Mouse (Mus musculus) thymus, adult 2 months (tissue): Measurements from ENCODE around the gene Igsf3. TPM values are rescaled to one million over a fixed set of nuclear protein-coding genes. Genes with fewer than 3 reads are reported as not detected.

ENCODE experiments used
- DNase-seq: peaks from one replicate; pipeline ENCODE4 v3.0.0; 2021
- H3K27ac ChIP-seq: fragments of 200-500 bp; 2 replicates; pipeline ENCODE4 v1.5.1; 2012; ENCODE audit warnings: low read length, control low read depth; ENCODE audit not compliant: control insufficient read depth, insufficient read depth
- H3K27me3 ChIP-seq: fragments of 200-500 bp; 2 replicates; pipeline ENCODE4 v1.6.1; 2012; ENCODE audit warnings: mild to moderate bottlenecking, low read length, moderate library complexity, mixed read lengths; ENCODE audit not compliant: control insufficient read depth, insufficient read depth
- H3K36me3 ChIP-seq: fragments of 200-500 bp; 2 replicates; pipeline ENCODE4 v1.6.1; 2012; ENCODE audit warnings: mild to moderate bottlenecking, low read length, moderate library complexity; ENCODE audit not compliant: control insufficient read depth, insufficient read depth
- H3K4me1 ChIP-seq: fragments of 200-500 bp; replicated peaks from 2 replicates; pipeline ENCODE4 v1.6.1; 2012; ENCODE audit warnings: low read length; ENCODE audit not compliant: control insufficient read depth, insufficient read depth
- H3K4me3 ChIP-seq: fragments of 200-500 bp; 2 replicates; pipeline ENCODE4 v1.5.1; 2012; ENCODE audit warnings: mild to moderate bottlenecking, low read length, control low read depth, moderate library complexity; ENCODE audit not compliant: control insufficient read depth, insufficient read depth
- CTCF ChIP-seq: fragments of 200-500 bp; IDR thresholded peaks from 2 replicates; pipeline ENCODE4 v1.5.1; 2012; ENCODE audit warnings: mild to moderate bottlenecking, control low read depth, low read length, moderate library complexity, borderline replicate concordance; ENCODE audit not compliant: control insufficient read depth, poor library complexity, insufficient read depth; ENCODE audit errors: extremely low read depth
- POLR2A ChIP-seq: fragments of 200-500 bp; IDR thresholded peaks from 2 replicates; pipeline ENCODE4 v1.6.1; 2012; ENCODE audit warnings: mild to moderate bottlenecking, low read length, control low read depth, moderate library complexity; ENCODE audit not compliant: control insufficient read depth, poor library complexity, insufficient read depth; ENCODE audit errors: extremely low read depth
- WGBS: fragments of 180-500 bp; shearing (Covaris S2); methylation state at CpG from one replicate; pipeline ENCODE4 v1.1.7; 2018; 5-methylcytosine and 5-hydroxymethylcytosine counted together
- polyA plus RNA-seq: library from polyadenylated mRNA; depleted of rRNA; stranded (reverse); fragments of >200 nt; gene quantifications from 2 replicates; pipeline ENCODE4 v1.2.3, GENCODE M21; 2012; rRNA removed

The Igsf3 gene
- polyA plus RNA-seq, 1 experiment: 8.6 TPM

DNA sequence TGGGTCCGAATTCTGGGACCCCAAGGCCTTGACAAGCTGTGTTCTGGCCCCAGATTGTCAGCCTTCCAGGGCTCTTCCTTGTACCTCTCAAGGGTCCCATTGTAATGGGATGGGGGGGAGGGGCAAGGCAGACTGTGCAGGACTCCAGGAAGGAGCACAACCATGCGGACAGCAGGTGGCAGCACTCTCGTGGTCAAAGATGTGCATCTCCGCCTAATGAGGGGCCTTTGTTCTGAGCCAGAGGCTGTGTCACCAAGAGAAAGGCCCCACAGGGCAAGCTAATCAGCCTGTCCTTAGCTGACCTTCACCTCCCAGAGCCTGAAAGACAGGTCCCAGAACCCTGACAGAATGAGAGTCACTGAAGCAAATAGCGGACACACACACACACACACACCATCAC, 129.3 kb downstream of the Igsf3 start:
- Histone ChIP-seq H3K27me3 (no peaks in the 10 kb centered on the region), H3K4me3 (no peak overlapping the region), H3K36me3 (no peaks in the 10 kb centered on the region), H3K4me1 (peaks cover 17% of the 10 kb centered on the region), H3K27ac (no peak overlapping the region)
- TF ChIP-seq CTCF (peak; percentile 36; the same call in 1 of the 2 replicates), POLR2A (no peak)
- WGBS: 59% methylated on average over 5 of the region's 5 CpGs
- DNase-seq: peak; percentile 79

DNA sequence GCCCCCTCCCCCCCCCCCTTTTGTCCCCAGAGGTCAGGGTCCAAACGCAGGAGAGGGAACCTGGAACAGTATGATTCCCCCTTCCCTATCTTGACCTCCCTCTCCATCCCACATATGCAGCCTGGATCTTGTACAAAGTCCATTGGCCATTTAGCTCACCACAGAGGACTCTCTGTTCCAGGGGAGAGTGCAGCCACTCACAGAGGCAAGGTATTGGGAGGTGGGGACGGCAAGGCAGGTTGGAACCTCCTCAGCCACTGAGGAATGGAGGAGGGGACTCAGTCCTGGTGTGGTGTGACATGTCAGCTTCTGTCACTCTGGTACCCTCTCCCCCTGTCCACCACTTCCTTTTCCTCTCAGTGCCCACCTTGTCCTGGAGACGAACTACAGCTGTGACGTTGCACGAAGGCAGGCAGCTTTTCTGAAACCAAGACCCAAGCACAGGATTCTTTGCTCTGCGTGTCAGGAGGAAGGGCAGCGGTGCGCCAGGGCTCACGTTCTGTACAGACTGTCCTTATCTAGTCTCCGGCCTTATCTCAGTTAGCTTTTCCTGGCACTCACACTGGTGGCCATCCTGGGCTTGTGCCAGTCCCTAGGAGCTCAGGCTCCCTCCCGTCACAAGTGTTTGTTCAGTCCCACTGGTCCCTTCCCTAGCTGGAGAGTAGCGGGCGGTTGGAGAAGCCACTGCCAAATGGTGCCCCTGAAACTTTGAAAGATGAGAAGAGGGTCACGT, 130.3 kb downstream of the Igsf3 start:
- no peak overlapping the region for H3K27ac ChIP-seq
- TF ChIP-seq CTCF (no peak), POLR2A (no peak)
- H3K4me1 ChIP-seq: peaks cover 14% of the 10 kb centered on the region
- H3K4me3 ChIP-seq: no peak overlapping the region
- no peaks in the 10 kb centered on the region for H3K27me3 ChIP-seq
- no peaks in the 10 kb centered on the region for H3K36me3 ChIP-seq
- no peak for DNase-seq
- WGBS: 62% methylated on average over 14 of the region's 14 CpGs

DNA sequence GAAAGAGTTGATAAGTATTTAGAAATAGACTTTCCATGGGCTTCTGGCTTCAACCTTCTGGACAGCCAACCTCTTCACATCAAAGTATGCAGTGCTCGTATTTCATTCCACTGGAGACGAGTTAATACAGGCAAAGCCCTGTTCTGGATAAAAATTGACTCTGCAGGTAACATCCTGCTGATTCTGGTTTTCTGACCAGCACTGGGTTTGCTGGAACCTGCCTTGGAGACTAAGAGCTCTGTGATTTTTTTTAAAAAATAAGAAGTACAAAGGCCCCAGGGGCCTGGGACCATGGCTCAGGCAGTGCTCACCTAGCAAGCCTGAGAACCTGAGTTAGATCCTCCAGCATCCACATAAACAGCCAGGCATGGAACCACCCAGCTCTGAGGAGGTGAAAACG, 130.9 kb downstream of the Igsf3 start:
- WGBS: 95% methylated on average over 3 of the region's 3 CpGs
- H3K4me3 ChIP-seq: no peak overlapping the region
- no peaks in the 10 kb centered on the region for H3K27me3 ChIP-seq
- no peak for DNase-seq
- H3K4me1 ChIP-seq: peaks cover 9% of the 10 kb centered on the region
- TF ChIP-seq CTCF: no peak
- no peak for TF ChIP-seq POLR2A
- H3K27ac ChIP-seq: no peak overlapping the region
- H3K36me3 ChIP-seq: no peaks in the 10 kb centered on the region

DNA sequence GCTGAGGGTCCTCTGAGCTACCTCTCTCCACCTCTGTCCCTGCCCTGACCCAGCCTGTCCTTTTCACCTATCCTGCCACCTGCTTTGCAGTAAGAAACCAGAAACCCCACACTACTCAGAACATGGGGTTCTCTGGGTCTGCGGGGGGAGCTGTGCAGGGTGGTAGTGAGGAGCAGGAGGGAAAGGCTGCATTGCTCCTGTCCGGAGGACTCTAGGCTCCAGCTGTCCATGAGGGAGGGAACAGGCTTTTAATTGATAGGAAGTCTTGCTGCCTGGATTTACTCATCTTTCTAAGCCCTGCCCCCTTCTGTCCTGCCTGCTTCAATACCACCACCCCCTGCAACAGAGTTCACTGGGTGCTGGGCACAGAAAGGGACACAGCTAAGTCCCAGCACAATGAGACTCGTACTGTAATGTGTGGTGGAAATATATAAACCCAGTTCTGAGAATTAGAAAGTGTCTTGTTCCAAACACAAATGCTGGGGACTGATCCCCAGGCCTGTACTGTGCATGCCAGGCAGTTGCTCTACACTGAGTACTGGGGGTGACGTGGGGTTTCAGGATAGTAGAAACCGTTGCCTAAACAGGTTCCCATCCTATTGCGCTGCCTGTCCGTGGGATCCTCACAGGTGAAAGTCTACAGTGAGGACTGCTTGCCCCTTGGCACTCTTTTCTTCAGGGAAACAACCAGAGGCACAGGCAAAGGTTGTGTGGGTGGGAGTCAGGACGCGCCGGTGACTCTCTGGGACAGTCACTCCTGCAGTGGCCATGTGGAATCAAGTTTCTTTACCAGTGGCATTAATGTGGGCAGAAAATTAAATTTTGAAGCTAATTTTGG, 133.0 kb downstream of the Igsf3 start:
- H3K36me3 ChIP-seq: no peaks in the 10 kb centered on the region
- H3K27ac ChIP-seq: no peak overlapping the region
- no peak for DNase-seq
- no peak overlapping the region for H3K4me3 ChIP-seq
- 96% methylated on average over 10 of the region's 10 CpGs for WGBS
- H3K27me3 ChIP-seq: no peaks in the 10 kb centered on the region
- TF ChIP-seq POLR2A (no peak), CTCF (no peak)
- H3K4me1 ChIP-seq: peaks cover 9% of the 10 kb centered on the region

DNA sequence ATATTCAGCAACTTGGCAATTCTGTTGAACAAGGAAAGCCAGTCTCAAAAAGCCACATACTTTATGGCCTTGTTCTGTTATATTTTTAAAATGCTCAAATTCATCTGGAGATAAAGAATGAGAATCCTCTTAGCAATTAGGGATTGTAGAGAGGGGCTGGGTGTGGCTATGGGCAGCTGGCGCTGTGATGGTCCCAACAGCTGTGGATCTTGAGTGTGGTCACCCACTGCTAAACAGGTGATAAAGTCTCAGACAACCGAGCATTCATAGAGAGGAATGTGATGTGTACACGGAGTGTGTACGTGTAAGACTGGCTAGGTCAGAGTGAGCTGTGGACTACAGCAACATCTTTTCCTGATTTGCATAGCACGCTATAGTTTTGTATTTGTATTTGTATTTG, 133.7 kb downstream of the Igsf3 start:
- TF ChIP-seq POLR2A: no peak
- 91% methylated on average over 5 of the region's 5 CpGs for WGBS
- H3K4me1 ChIP-seq: peaks cover 9% of the 10 kb centered on the region
- H3K27ac ChIP-seq: no peak overlapping the region
- no peaks in the 10 kb centered on the region for H3K27me3 ChIP-seq
- no peak overlapping the region for H3K4me3 ChIP-seq
- H3K36me3 ChIP-seq: no peaks in the 10 kb centered on the region
- no peak for DNase-seq

Other genes starting within 250 kb of the Igsf3 start
- 97.5 and 117 TPM in 2 replicates for gene Cd2, start 89.1 kb upstream of the Igsf3 start, polyA plus RNA-seq
- gene Atp1a1, start 227.6 kb downstream of the Igsf3 start, polyA plus RNA-seq: 273 and 288 TPM in 2 replicates